ENCODE assay signal across 8 mouse cellular contexts in genomic region chr1:57774668-57775495, GRCm38 (mm10). TPM values are rescaled to one million over a fixed set of nuclear protein-coding genes. Genes with fewer than 3 reads are reported as not detected.
DNase-seq lines count a peak whose midpoint lies in the region; ATAC-seq and TF ChIP-seq lines count a peak whose summit lies in the region.

No protein-coding gene starts in this region.

- TF ChIP-seq CTCF in CH12.LX (conservative IDR thresholded peaks at IDR 0.05 in 1 of 2, IDR thresholded peaks at IDR 0.05 in 1 of 2; ENCODE audit: low read depth in 2 of 2, low read length in 2 of 2) = no peak
- no peak for TF ChIP-seq CTCF in brain, embryonic 14.5 days (IDR thresholded peaks at IDR 0.05; ENCODE audit: borderline replicate concordance, extremely low read depth, insufficient read depth, insufficient read length)
- TF ChIP-seq CTCF in liver, postnatal 0 days (IDR thresholded peaks at IDR 0.05; ENCODE audit: low read depth) = no peak

- DNase-seq in CH12.LX (ENCODE audit: extremely low read depth) = no peak
- DNase-seq in brain, embryonic 14.5 days (ENCODE audit: low read depth) = peak; percentile 79
- DNase-seq in kidney, postnatal 25 days = peak; percentile 67 to 87
- peak; percentile 68 for DNase-seq in liver, postnatal 0 days
- peak; percentile 54 for DNase-seq in ovary, postnatal 10 days (ENCODE audit: low spot score)
- peak; percentile 73 for DNase-seq in thymus, postnatal 25 days

- dilution Hi-C loops in CH12.LX (cut with MboI; ENCODE audit: extremely low pct_ligation_motif_present, extremely low pct_unique_long_range_greater_than_20kb, low sequenced_read_pairs) = no loop called here

- under 1% methylated on average over 69 of the region's 113 CpGs for WGBS in forebrain, embryonic 13.5 days
- WGBS in heart, embryonic 16.5 days = under 1% methylated on average over 98 of the region's 113 CpGs
- under 1% methylated on average over 76 of the region's 113 CpGs for WGBS in liver, postnatal 0 days (ENCODE audit: insufficient replicate concordance)

- H3K9ac ChIP-seq in CH12.LX (ENCODE audit: insufficient read depth, low read depth) = peak overlapping the region; percentile 9; the same call in 1 of the 2 replicates
- H3K9ac ChIP-seq in forebrain, embryonic 13.5 days = peak overlapping the region; percentile 88
- peak overlapping the region; percentile 96 for H3K9ac ChIP-seq in heart, embryonic 16.5 days (ENCODE audit: low read length)
- peak overlapping the region; percentile 70 for H3K9ac ChIP-seq in liver, postnatal 0 days (replicated peaks)

- no peak for TF ChIP-seq POLR2A in CH12.LX (IDR thresholded peaks at IDR 0.05; ENCODE audit: low read depth, low read length)
- 0 out of 2 replicates have a peak, but pooled peaks have one; percentile 6 for TF ChIP-seq POLR2A in brain, embryonic 14.5 days (IDR thresholded peaks at IDR 0.05; ENCODE audit: borderline replicate concordance, extremely low read depth, insufficient read depth, insufficient read length, poor library complexity, severe bottlenecking)

- no peaks in the 10 kb centered on the region for H3K36me3 ChIP-seq in CH12.LX (replicated peaks in 1 of 2; ENCODE audit: control insufficient read depth in 1 of 2, insufficient read depth in 1 of 2, low read length in 1 of 2)
- H3K36me3 ChIP-seq in forebrain, embryonic 13.5 days (ENCODE audit: poor library complexity, severe bottlenecking) = no peaks in the 10 kb centered on the region
- H3K36me3 ChIP-seq in heart, embryonic 16.5 days (ENCODE audit: control insufficient read depth, insufficient read depth) = no peaks in the 10 kb centered on the region
- H3K36me3 ChIP-seq in liver, postnatal 0 days (replicated peaks; ENCODE audit: insufficient read depth, low read length) = no peaks in the 10 kb centered on the region

- H3K4me1 ChIP-seq in CH12.LX (ENCODE audit: control insufficient read depth in 1 of 2, insufficient read depth in 2 of 2) = no peaks in the 10 kb centered on the region
- H3K4me1 ChIP-seq in forebrain, embryonic 13.5 days = peaks cover 14% of the 10 kb centered on the region
- H3K4me1 ChIP-seq in heart, embryonic 16.5 days (ENCODE audit: control insufficient read depth, insufficient read depth, low read length) = 0 out of 2 replicates have a peak, but pooled peaks cover 2% of the 10 kb centered on the region
- H3K4me1 ChIP-seq in liver, postnatal 0 days (ENCODE audit: insufficient read depth) = no peaks in the 10 kb centered on the region

- ATAC-seq in forebrain, embryonic 13.5 days = peak; percentile 88
- peak; percentile 87 for ATAC-seq in heart, embryonic 16.5 days (replicated peaks; ENCODE audit: extremely low read depth, insufficient read depth, low FRiP score)
- peak; percentile 85 for ATAC-seq in liver, postnatal 0 days

- H3K27me3 ChIP-seq in CH12.LX (replicated peaks) = no peaks in the 10 kb centered on the region
- 0 out of 2 replicates have a peak, but pooled peaks cover 3% of the 10 kb centered on the region for H3K27me3 ChIP-seq in forebrain, embryonic 13.5 days
- no peaks in the 10 kb centered on the region for H3K27me3 ChIP-seq in heart, embryonic 16.5 days (ENCODE audit: control insufficient read depth, insufficient read depth, low read length)
- peaks cover 19% of the 10 kb centered on the region for H3K27me3 ChIP-seq in liver, postnatal 0 days (ENCODE audit: insufficient read depth, low read length)

- peaks cover 14% of the 10 kb centered on the region for H3K9me3 ChIP-seq in CH12.LX (replicated peaks; ENCODE audit: low read length)
- no peaks in the 10 kb centered on the region for H3K9me3 ChIP-seq in forebrain, embryonic 13.5 days (replicated peaks)
- no peaks in the 10 kb centered on the region for H3K9me3 ChIP-seq in heart, embryonic 16.5 days (replicated peaks; ENCODE audit: control insufficient read depth, low read length)
- H3K9me3 ChIP-seq in liver, postnatal 0 days (ENCODE audit: low read length) = no peaks in the 10 kb centered on the region

- TF ChIP-seq RAD21 in CH12.LX (IDR thresholded peaks at IDR 0.05; ENCODE audit: low read depth, low read length) = no peak

- no peak for TF ChIP-seq EP300 in CH12.LX (IDR thresholded peaks at IDR 0.05; ENCODE audit: low read length)
- TF ChIP-seq EP300 in liver, postnatal 0 days (IDR thresholded peaks at IDR 0.05; ENCODE audit: low read depth) = no peak

- H3K79me2 ChIP-seq in CH12.LX (replicated peaks; ENCODE audit: control insufficient read depth, extremely low read depth, insufficient read depth, poor library complexity, severe bottlenecking) = no peaks in the 10 kb centered on the region

- H3K4me2 ChIP-seq in CH12.LX (ENCODE audit: insufficient read depth, low read depth, poor library complexity, severe bottlenecking) = peak overlapping the region; percentile 60
- peak overlapping the region; percentile 85 for H3K4me2 ChIP-seq in forebrain, embryonic 13.5 days
- peak overlapping the region; percentile 88 for H3K4me2 ChIP-seq in heart, embryonic 16.5 days (ENCODE audit: low read depth, low read length)
- H3K4me2 ChIP-seq in liver, postnatal 0 days (ENCODE audit: low read depth, low read length) = peak overlapping the region; percentile 80

- H3K4me3 ChIP-seq in CH12.LX (replicated peaks in 1 of 3; ENCODE audit: low read depth in 2 of 3, low read length in 2 of 3, poor library complexity in 1 of 3) = peak overlapping the region in 2 of 3 experiments; percentile 45 to 51
- peak overlapping the region; percentile 78 for H3K4me3 ChIP-seq in forebrain, embryonic 13.5 days
- H3K4me3 ChIP-seq in heart, embryonic 16.5 days (ENCODE audit: low read length) = peak overlapping the region; percentile 87
- peak overlapping the region; percentile 66 for H3K4me3 ChIP-seq in liver, postnatal 0 days (ENCODE audit: low read depth, low read length)

- in situ Hi-C loops in CH12.LX (cut with MboI; ENCODE audit: low pct_ligation_motif_present, low pct_unique_long_range_greater_than_20kb, low sequenced_read_pairs) = no loop called here

- no peak overlapping the region for H3K27ac ChIP-seq in CH12.LX (ENCODE audit: insufficient read depth, low read depth)
- H3K27ac ChIP-seq in forebrain, embryonic 13.5 days = peak overlapping the region; percentile 88
- H3K27ac ChIP-seq in heart, embryonic 16.5 days (ENCODE audit: low read length) = peak overlapping the region; percentile 97
- H3K27ac ChIP-seq in liver, postnatal 0 days (ENCODE audit: low read depth) = peak overlapping the region; percentile 79

TF ChIP-seq in CH12.LX, 34 proteins besides CTCF, POLR2A, EP300 and RAD21:
- TF ChIP-seq RCOR1 (conservative IDR thresholded peaks at IDR 0.05; ENCODE audit: low read depth, low read length) = no peak
- TF ChIP-seq NELFE (IDR thresholded peaks at IDR 0.05; ENCODE audit: low read depth, low read length) = no peak
- TF ChIP-seq TCF12 (IDR thresholded peaks at IDR 0.05; ENCODE audit: low read depth, low read length) = peak; percentile 8; the same call in 1 of the 2 replicates

RNA-seq across cellular contexts. Expression of gene Spats2l, which starts 0.9 kb away (rescaled TPM):
- 0.17 and 0.34 TPM in 2 replicates for total RNA-seq in CH12.LX (2012; rRNA removed)
- 0.09 and 0.18 TPM in 2 replicates for total RNA-seq in CH12.LX (2014; rRNA removed)
- polyA plus RNA-seq in CH12.LX (2012; ENCODE audit: insufficient read length, low read depth) = 0.49 and 0.77 TPM in 2 replicates
- 21.5 and 33.5 TPM in 2 replicates for polyA plus RNA-seq in brain, embryonic 14.5 days (2012; rRNA removed)
- polyA plus RNA-seq in forebrain, embryonic 13.5 days (2015; fragmentation: Nextera tagmentation; extraction: Ambion mirVana) = 46.7 and 50.4 TPM in 2 replicates
- 61.5 and 63.1 TPM in 2 replicates for polyA plus RNA-seq in heart, embryonic 16.5 days (2015; fragmentation: Nextera tagmentation; extraction: Ambion mirVana)
- polyA plus RNA-seq in liver, postnatal 0 days (2015; fragmentation: Nextera tagmentation; extraction: Ambion mirVana) = 9.9 and 10.2 TPM in 2 replicates

Comparison
In these comparisons a context has a peak if more than half of its experiments do, and no peak if none do; other contexts are left out.
1. H3K9ac ChIP-seq: peak in every context shown above with its lines; median percentile 96 in heart, embryonic 16.5 days; 88 in forebrain, embryonic 13.5 days; 70 in liver, postnatal 0 days; 9 in CH12.LX.